Mouse (Mus musculus) G1E (cell line): ENCODE data around the gene Cxcr5. TPM values are rescaled to one million over a fixed set of nuclear protein-coding genes. Genes with fewer than 3 reads are reported as not detected.

Experiments
- ATAC-seq: 2 replicates; pipeline ENCODE4 v1.8.0; 2016; ENCODE audit warnings: mild to moderate bottlenecking; ENCODE audit not compliant: insufficient number of reproducible peaks, poor library complexity, low FRiP score, severe bottlenecking; ENCODE audit errors: extremely low read depth
- DNase-seq: peaks from one replicate; pipeline ENCODE4 v3.0.0; 2012; ENCODE audit warnings: low spot score
- H3K27me3 ChIP-seq: 2 replicates; pipeline ENCODE4 v1.6.1; 2012; ENCODE audit warnings: mild to moderate bottlenecking, low read length, inconsistent platforms; ENCODE audit not compliant: insufficient read depth
- H3K36me3 ChIP-seq: replicated peaks from 2 replicates; pipeline ENCODE3; 2012; ENCODE audit warnings: mild to moderate bottlenecking, inconsistent platforms
- H3K4me1 ChIP-seq: 2 replicates; pipeline ENCODE4 v1.6.1; 2012; ENCODE audit warnings: low read depth, low read length, inconsistent platforms, mixed read lengths; ENCODE audit not compliant: insufficient read depth
- H3K4me3 ChIP-seq: 2 replicates; pipeline ENCODE4 v1.5.1; 2012; ENCODE audit warnings: low read depth, mild to moderate bottlenecking, inconsistent platforms, low read length, moderate library complexity, mixed read lengths
- H3K9me3 ChIP-seq: replicated peaks from 2 replicates; pipeline ENCODE4 v1.6.1; 2012; ENCODE audit warnings: inconsistent platforms
- CTCF ChIP-seq: IDR thresholded peaks from 2 replicates; pipeline ENCODE4 v1.5.1; 2012; ENCODE audit warnings: low read depth, low read length, inconsistent platforms, mixed read lengths
- GATA1 ChIP-seq: IDR thresholded peaks from 2 replicates; pipeline ENCODE4 v1.6.1; 2012; ENCODE audit warnings: borderline replicate concordance, low read length, inconsistent platforms, mixed read lengths
- GATA2 ChIP-seq: IDR thresholded peaks from 2 replicates; pipeline ENCODE4 v1.6.1; 2012; ENCODE audit warnings: low read depth, low read length, inconsistent platforms, borderline replicate concordance
- POLR2AphosphoS5 ChIP-seq: IDR thresholded peaks from 2 replicates; pipeline ENCODE4 v1.6.1; 2012; ENCODE audit warnings: low read depth, low read length, inconsistent platforms; ENCODE audit not compliant: insufficient replicate concordance
- TAL1 ChIP-seq: conservative IDR thresholded peaks from 2 replicates; pipeline ENCODE4 v1.6.1; 2012; ENCODE audit warnings: low read depth, low read length, inconsistent platforms, mixed read lengths
- polyA plus RNA-seq: library from polyadenylated mRNA; stranded (reverse); fragments of >175 nt; gene quantifications from 2 replicates; pipeline ENCODE4 v1.2.3, GENCODE M21; 2012
- total RNA-seq, 2 experiments: library from RNA; stranded (forward) in 1 of 2; stranded (reverse) in 1 of 2; fragments of 200-1000 nt in 1 of 2; fragments of >200 nt in 1 of 2; fragmentation: Nextera tagmentation in 1 of 2; gene quantifications; 2 replicates each; pipeline ENCODE4 v1.2.3; 2014 to 2017

The Cxcr5 gene
- total and polyA plus RNA-seq, 3 experiments = 0.22 TPM; not detected in 2

DNA sequence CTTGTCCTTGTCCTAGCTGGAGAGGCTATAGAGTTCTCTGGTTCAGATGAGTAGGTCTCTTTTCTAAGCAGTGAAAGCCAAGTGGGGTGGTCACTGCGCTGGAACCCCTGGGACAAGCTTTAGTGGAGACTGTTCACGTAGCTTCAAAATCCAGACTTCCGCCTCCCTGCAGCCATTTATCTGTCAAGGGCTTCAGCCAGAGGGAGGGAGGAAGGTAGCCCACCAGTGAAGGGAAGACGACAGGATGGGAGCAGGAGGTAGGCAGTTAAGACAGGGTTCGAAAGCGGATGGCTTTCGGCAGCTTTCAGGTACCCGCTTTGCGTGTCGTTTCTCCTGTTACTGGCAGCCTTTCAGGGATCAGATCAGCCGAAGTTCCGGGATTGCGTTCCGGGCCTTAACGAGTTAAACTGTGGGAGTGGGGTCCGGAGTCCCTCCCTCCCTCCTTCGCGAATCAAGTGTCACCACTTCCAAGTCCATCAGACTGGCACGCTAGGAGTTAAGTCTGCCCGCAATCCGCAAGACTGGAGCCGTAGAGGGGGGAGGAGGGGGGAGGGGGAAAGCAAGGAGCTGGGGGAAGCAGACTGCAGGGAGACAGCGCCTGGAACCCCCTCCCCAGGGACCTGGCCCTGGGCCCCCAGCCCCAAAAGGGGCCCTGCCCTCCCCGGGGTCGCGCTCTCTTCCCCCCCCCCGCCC, 83.3 kb downstream of the Cxcr5 start:
- Histone ChIP-seq H3K4me1 (peaks cover 34% of the 10 kb centered on the region), H3K36me3 (no peaks in the 10 kb centered on the region), H3K4me3 (no peak overlapping the region), H3K9me3 (no peaks in the 10 kb centered on the region), H3K27me3 (peaks cover 62% of the 10 kb centered on the region)
- TF ChIP-seq POLR2AphosphoS5 (no peak), GATA2 (no peak), GATA1 (no peak), TAL1 (no peak), CTCF (no peak)
- ATAC-seq (no peak), DNase-seq (no peak)

DNA sequence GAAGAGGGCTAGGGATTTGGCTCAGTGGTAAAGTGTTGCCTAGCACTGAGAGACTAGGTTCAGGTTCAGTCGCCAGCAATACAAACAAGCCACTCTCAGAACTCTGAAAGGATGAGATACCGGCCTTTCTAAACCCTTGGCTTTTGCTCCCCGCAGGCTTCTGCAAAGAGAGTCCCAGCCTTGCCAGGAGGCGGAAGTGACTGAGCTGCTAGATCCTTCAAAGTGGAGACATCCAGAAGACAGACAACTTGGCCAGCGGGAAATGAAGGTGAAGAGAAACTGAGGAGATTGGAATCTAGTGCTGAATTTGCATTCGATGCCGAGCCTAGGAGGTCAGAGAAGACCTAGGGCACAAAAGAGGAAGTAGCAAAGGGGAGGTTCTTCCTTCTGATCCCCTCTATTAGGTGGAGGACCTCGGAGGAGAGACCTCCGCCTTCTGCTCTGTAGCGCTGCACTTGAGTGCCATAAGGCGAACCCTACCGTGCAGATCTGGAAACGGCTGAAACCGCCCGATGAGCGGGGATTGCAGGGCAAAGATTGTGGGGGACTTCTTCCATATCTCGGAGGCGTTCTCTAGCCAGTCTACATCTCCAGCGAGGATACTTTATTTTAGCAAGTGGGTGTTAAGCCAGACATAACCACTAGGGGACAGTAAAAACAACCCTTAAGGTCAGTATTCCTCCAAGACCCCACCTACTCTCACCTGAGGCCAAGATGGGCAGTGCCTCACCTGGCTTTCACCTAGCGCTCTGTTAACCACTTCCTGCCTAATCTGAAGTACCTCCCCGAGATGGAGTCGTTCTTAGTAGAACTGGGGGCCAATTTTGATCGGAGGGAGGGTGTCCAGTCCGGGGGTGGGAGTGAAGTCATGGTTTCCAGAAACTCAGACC, 84.1 kb downstream of the Cxcr5 start:
- Histone ChIP-seq H3K4me1 (peaks cover 26% of the 10 kb centered on the region), H3K36me3 (no peaks in the 10 kb centered on the region), H3K9me3 (no peaks in the 10 kb centered on the region), H3K4me3 (no peak overlapping the region), H3K27me3 (peaks cover 56% of the 10 kb centered on the region)
- TF ChIP-seq GATA1 = no peak
- no peak for TF ChIP-seq POLR2AphosphoS5
- no peak for TF ChIP-seq GATA2
- peak; percentile 75 for TF ChIP-seq CTCF
- no peak for DNase-seq
- 0 out of 2 replicates have a peak, but pooled peaks have one; percentile 22 for ATAC-seq

DNA sequence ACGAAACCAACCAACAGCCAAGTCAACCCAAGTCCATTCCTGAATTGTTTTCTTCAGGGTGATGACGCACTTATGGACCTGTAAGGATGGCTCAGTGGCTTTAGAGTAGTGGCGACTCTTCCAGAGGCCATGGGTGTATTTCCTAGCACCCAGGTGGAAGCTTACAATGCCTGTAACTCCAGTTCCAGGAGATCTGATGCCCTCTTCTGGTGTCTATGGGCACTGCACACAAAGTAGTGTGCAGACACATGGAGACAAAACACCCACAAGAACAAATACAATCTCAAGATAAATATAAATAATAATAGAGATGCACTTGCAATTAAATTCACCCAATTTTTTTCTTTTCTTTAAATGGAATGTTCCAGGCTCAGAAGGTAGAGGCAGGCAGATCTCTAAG, 85.7 kb downstream of the Cxcr5 start:
- H3K4me1 ChIP-seq = peaks cover 24% of the 10 kb centered on the region
- no peaks in the 10 kb centered on the region for H3K9me3 ChIP-seq
- no peaks in the 10 kb centered on the region for H3K36me3 ChIP-seq
- no peak overlapping the region for H3K4me3 ChIP-seq
- DNase-seq = no peak
- no peak for ATAC-seq
- TF ChIP-seq GATA2 (no peak), CTCF (no peak), GATA1 (no peak), POLR2AphosphoS5 (no peak)
- H3K27me3 ChIP-seq = peaks cover 45% of the 10 kb centered on the region

DNA sequence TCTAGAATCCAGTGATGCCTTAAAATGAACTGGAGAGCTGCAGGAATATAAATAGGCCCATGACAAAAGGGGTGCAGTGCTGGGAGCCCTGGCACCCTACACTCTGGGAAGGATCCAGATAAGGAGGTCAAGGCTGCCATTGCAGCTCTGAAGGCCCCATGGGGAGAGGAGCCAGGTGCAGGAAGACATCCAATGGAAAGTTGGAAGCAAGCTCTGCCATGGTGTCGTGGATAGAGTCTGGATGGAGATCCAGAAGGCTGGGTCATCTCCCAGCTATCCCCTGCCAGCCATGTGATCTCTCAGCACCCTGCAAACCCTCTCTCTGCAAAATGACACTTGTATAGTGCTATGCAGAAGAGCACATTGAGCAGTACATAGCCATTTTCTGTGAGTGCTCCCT, 87.3 kb downstream of the Cxcr5 start:
- H3K9me3 ChIP-seq = no peaks in the 10 kb centered on the region
- no peak overlapping the region for H3K4me3 ChIP-seq
- H3K4me1 ChIP-seq = peaks cover 15% of the 10 kb centered on the region
- no peak for DNase-seq
- ATAC-seq = no peak
- H3K36me3 ChIP-seq = no peaks in the 10 kb centered on the region
- TF ChIP-seq CTCF (no peak), GATA1 (no peak), POLR2AphosphoS5 (no peak), GATA2 (no peak), TAL1 (no peak)
- peaks cover 29% of the 10 kb centered on the region for H3K27me3 ChIP-seq

DNA sequence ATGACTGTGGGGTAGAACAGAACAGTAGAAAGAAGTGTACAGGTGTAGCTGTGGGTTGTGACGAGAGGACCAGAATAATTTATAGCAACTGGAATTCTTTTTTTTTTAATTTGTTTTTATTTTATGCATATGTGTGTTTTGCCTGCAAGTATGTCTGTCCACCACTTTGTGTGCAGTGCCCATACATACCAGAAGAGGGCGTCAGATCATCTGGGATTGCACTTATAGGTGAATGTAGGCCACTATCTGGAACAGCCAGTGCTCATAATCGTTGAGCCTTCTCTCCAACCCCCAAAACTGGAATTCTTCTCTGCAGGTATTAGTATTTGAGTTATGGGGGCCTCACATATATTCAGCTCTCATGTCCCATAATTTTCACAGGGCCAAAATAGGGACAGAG, 88.5 kb downstream of the Cxcr5 start:
- DNase-seq (no peak), ATAC-seq (no peak)
- Histone ChIP-seq H3K36me3 (no peaks in the 10 kb centered on the region), H3K4me3 (no peak overlapping the region), H3K27me3 (peaks cover 20% of the 10 kb centered on the region), H3K9me3 (no peaks in the 10 kb centered on the region), H3K4me1 (peaks cover 7% of the 10 kb centered on the region)
- TF ChIP-seq TAL1 = no peak
- TF ChIP-seq POLR2AphosphoS5 = no peak
- no peak for TF ChIP-seq GATA1
- no peak for TF ChIP-seq CTCF
- no peak for TF ChIP-seq GATA2

DNA sequence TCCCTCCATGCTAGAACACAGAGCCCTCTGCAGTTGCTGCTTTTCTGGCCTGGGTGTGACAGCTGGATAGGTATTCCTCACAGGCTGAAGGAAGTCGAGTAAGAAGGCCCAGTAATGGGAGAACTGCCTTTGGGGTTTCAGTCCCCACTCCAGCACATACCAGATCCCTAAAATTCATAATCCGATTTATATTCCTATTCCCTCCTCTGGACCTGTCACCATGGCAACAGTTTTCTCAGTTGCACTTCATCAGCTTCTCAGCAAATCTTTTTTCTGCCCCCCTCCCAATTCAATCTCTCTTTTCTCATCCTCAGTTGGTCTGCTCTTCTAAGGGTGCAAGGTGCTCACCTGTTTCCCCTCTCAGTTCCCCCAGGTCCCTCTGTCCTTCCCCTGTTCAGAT, 92.9 kb downstream of the Cxcr5 start:
- TF ChIP-seq GATA1 (no peak), TAL1 (no peak), CTCF (no peak), POLR2AphosphoS5 (no peak), GATA2 (no peak)
- Histone ChIP-seq H3K9me3 (no peaks in the 10 kb centered on the region), H3K36me3 (no peaks in the 10 kb centered on the region), H3K27me3 (peaks cover 20% of the 10 kb centered on the region), H3K4me3 (no peak overlapping the region), H3K4me1 (no peaks in the 10 kb centered on the region)
- DNase-seq (no peak), ATAC-seq (no peak)
